7 mouse cellular contexts compared by ENCODE assay signal in the genomic region with DNA sequence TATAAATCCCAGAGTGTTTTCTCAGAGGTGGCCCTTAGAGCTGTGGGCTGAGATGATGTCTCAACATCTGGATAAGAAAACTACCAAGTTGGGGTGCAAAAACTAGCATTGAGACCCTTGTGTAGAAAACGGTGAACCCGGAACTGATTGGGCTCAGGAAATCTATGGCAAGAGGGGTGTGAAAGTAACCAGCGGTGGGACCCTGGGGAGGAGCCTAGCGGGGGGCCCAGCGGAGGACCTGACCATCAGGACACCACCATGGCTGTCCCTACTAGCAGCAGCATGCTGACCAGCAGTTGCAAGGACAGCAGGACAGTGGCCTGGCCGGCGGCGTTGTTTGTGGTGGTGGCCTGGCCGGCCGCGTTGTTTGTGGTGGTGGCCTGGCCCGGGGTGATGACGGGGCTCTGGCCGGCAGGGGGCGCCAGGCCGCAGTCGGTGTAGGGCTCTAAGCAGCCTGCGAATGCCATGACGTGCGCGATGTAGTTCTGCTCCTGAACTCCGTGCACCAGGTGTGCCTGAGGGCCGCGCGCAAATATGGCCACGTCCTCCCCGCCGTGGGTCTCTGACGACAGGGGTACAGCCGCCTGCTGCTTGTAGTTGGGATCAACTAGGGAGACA. TPM values are rescaled to one million over a fixed set of nuclear protein-coding genes. Genes with fewer than 3 reads are reported as not detected.
DNase-seq lines count a peak whose midpoint lies in the region; ATAC-seq and TF ChIP-seq lines count a peak whose summit lies in the region.

No protein-coding gene starts in this region.

- TF ChIP-seq CTCF in gastrocnemius, adult 2 months (IDR thresholded peaks at IDR 0.05): peak; percentile 83

- peak; percentile 81 for DNase-seq in ZHBTc4 (ENCODE audit: low read depth, low spot score)
- peak; percentile 54 to 73 for DNase-seq in cerebellum, postnatal 25 days
- peak; percentile 81 for DNase-seq in gastrocnemius, adult 2 months
- peak; percentile 22 to 55 for DNase-seq in left cerebral cortex, adult 18-20 months (ENCODE audit: low spot score in 2 of 2)
- DNase-seq in right cerebral cortex, postnatal 4 days: peak; percentile 60

- intact Hi-C loops in gastrocnemius, adult 2 months (cut with DNase I): loop anchor here (2.0 kb wide), 1 partner anchor 88 kb away; no protein-coding TSS in a partner anchor

- peak; percentile 60; the same call in 1 of the 2 replicates for ATAC-seq in hindbrain, embryonic 15.5 days (ENCODE audit: low FRiP score, low read depth)
- ATAC-seq in megakaryocyte, adult 5-6 weeks (ENCODE audit: poor library complexity, severe bottlenecking): peak; percentile 73

- H3K27ac ChIP-seq in gastrocnemius, adult 2 months: no peak overlapping the region
- H3K27ac ChIP-seq in hindbrain, embryonic 15.5 days (replicated peaks): no peak overlapping the region

- H3K9ac ChIP-seq in hindbrain, embryonic 15.5 days: no peak overlapping the region

- H3K4me1 ChIP-seq in hindbrain, embryonic 15.5 days (replicated peaks): no peaks in the 10 kb centered on the region

- WGBS in hindbrain, embryonic 15.5 days: 14% methylated on average over 30 of the region's 30 CpGs

- no peak overlapping the region for H3K4me3 ChIP-seq in gastrocnemius, adult 2 months
- no peak overlapping the region for H3K4me3 ChIP-seq in hindbrain, embryonic 15.5 days

- no peaks in the 10 kb centered on the region for H3K36me3 ChIP-seq in hindbrain, embryonic 15.5 days

- H3K9me3 ChIP-seq in hindbrain, embryonic 15.5 days: no peaks in the 10 kb centered on the region

- H3K27me3 ChIP-seq in hindbrain, embryonic 15.5 days: no peaks in the 10 kb centered on the region

- peak overlapping the region; percentile 30 for H3K4me2 ChIP-seq in hindbrain, embryonic 15.5 days

RNA-seq across cellular contexts. Expression of a gene that starts 2.9 kb away (rescaled TPM):
- total RNA-seq in gastrocnemius, adult 2 months (2021): not detected
- 0.09 TPM in 1 of 2 replicates, not detected in the other for polyA plus RNA-seq in hindbrain, embryonic 15.5 days (2015; fragmentation: Nextera tagmentation; extraction: Ambion mirVana)
- under 1 TPM in 1 of 2 experiments, not detected in 1; 0.14 TPM for total RNA-seq in left cerebral cortex, adult 18-20 months (2021)
- not detected in 2 replicates for total RNA-seq in megakaryocyte, adult 5-6 weeks (2015)
- not detected in 2 replicates for total RNA-seq in megakaryocyte, adult 5-6 weeks (2017)

RNA-seq across cellular contexts. Expression of a gene that starts 8.7 kb away (rescaled TPM):
- total RNA-seq in gastrocnemius, adult 2 months (2021): not detected
- not detected in 2 replicates for polyA plus RNA-seq in hindbrain, embryonic 15.5 days (2015; fragmentation: Nextera tagmentation; extraction: Ambion mirVana)
- not detected for total RNA-seq in left cerebral cortex, adult 18-20 months (2021)
- not detected in 2 replicates for total RNA-seq in megakaryocyte, adult 5-6 weeks (2015)
- total RNA-seq in megakaryocyte, adult 5-6 weeks (2017): not detected in 2 replicates

RNA-seq across cellular contexts. Expression of a gene that starts 26.3 kb away (rescaled TPM):
- total RNA-seq in gastrocnemius, adult 2 months (2021): not detected
- polyA plus RNA-seq in hindbrain, embryonic 15.5 days (2015; fragmentation: Nextera tagmentation; extraction: Ambion mirVana): not detected in 2 replicates
- not detected for total RNA-seq in left cerebral cortex, adult 18-20 months (2021)
- not detected in 2 replicates for total RNA-seq in megakaryocyte, adult 5-6 weeks (2015)
- total RNA-seq in megakaryocyte, adult 5-6 weeks (2017): not detected in 2 replicates

RNA-seq across cellular contexts. Expression of a gene that starts 57.9 kb away (rescaled TPM):
- not detected for total RNA-seq in gastrocnemius, adult 2 months (2021)
- 37.5 and 40.5 TPM in 2 replicates for polyA plus RNA-seq in hindbrain, embryonic 15.5 days (2015; fragmentation: Nextera tagmentation; extraction: Ambion mirVana)
- total RNA-seq in left cerebral cortex, adult 18-20 months (2021): 10 to 100 TPM; 11.1 to 13.4 TPM
- total RNA-seq in megakaryocyte, adult 5-6 weeks (2015): not detected in 2 replicates
- not detected in 2 replicates for total RNA-seq in megakaryocyte, adult 5-6 weeks (2017)
